Mouse (Mus musculus): ENCODE data around the gene Ankrd34c. TPM values are rescaled to one million over a fixed set of nuclear protein-coding genes. Genes with fewer than 3 reads are reported as not detected.

Ankrd34c gene
- polyA plus RNA-seq, 1 experiment from 2014 or later = 0.83 TPM

Other genes starting within 250 kb of the Ankrd34c start
- gene Minar1, start 115.3 kb downstream of the Ankrd34c start, polyA plus RNA-seq (2015; fragmentation: Nextera tagmentation; extraction: Ambion mirVana) = 6.8 and 7.8 TPM in 2 replicates
- gene Tmed3, start 33.4 kb downstream of the Ankrd34c start, polyA plus RNA-seq (2015; fragmentation: Nextera tagmentation; extraction: Ambion mirVana) = 65.9 and 71.0 TPM in 2 replicates
- gene Rasgrf1, start 171.4 kb upstream of the Ankrd34c start, polyA plus RNA-seq (2015; fragmentation: Nextera tagmentation; extraction: Ambion mirVana) = 17.3 and 17.6 TPM in 2 replicates

Measured in neural tube, embryonic 15.5 days (tissue).